Mouse (Mus musculus) E14TG2a.4 (cell line): ENCODE measurements around the gene Gm11114.
A peak's percentile ranks its signal among the peaks of the same experiment; 100 is the strongest.

ENCODE experiments used
- H3K27me3 ChIP-seq: 2 replicates; pipeline ENCODE4 v1.6.1; 2014; ENCODE audit warnings: low read length, control low read depth; ENCODE audit not compliant: insufficient read depth
- H3K36me3 ChIP-seq: 2 replicates; pipeline ENCODE4 v1.6.1; 2014; ENCODE audit warnings: low read length, control low read depth; ENCODE audit not compliant: insufficient read depth
- H3K4me1 ChIP-seq: replicated peaks from 2 replicates; pipeline ENCODE4 v1.6.1; 2014; ENCODE audit warnings: low read depth, low read length, control low read depth
- H3K4me3 ChIP-seq: replicated peaks from 2 replicates; pipeline ENCODE4 v1.5.1; 2014; ENCODE audit warnings: mild to moderate bottlenecking, low read length
- H3K9me3 ChIP-seq: 2 replicates; pipeline ENCODE4 v1.6.1; 2014; ENCODE audit warnings: low read length, control low read depth
- CTCF ChIP-seq: conservative IDR thresholded peaks from 2 replicates; pipeline ENCODE4 v1.5.1; 2014; ENCODE audit warnings: low read length
- NANOG ChIP-seq: IDR thresholded peaks from 2 replicates; pipeline ENCODE4 v1.6.1; 2014; ENCODE audit warnings: borderline replicate concordance, low read length, mixed read lengths
- POU5F1 ChIP-seq: IDR thresholded peaks from 2 replicates; pipeline ENCODE4 v1.6.1; 2014; ENCODE audit warnings: low read length, borderline replicate concordance

The Gm11114 gene

DNA sequence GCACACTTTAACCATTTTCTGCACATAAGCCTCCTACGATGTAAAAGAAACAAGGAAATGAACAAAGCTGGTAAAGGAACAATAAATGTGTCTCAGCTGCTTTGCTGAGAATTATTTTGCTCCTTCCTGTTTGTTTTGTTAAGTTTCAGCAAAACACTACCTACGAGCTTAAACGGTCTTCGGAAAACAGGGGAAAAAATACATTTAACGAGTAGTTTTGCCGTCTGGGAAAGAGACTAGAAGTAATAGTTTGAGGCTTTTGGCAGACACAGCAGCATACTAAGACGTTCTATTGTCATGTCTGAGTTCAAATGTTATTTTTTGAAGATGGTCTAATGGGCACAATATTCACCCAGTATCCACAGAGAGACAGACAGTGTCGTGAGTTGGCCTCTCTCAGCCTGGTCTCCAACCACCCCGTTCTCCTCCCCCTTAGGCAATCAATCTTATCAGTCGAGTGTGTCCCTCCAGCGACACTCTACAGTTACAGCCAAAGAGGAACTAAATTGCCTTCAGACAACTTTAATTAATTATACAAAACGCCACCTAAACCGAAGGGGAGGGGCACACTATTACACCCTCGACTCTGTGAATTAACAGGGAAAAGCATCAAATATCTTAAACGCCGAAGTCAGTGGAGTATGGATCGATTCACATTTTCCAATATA lies 12.8 kb downstream of the Gm11114 start:
- Histone ChIP-seq H3K4me1 (peaks cover 10% of the 10 kb centered on the region), H3K27me3 (peaks cover 57% of the 10 kb centered on the region), H3K4me3 (no peak overlapping the region), H3K9me3 (no peaks in the 10 kb centered on the region), H3K36me3 (no peaks in the 10 kb centered on the region)
- TF ChIP-seq NANOG: no peak
- no peak for TF ChIP-seq CTCF
- no peak for TF ChIP-seq POU5F1

DNA sequence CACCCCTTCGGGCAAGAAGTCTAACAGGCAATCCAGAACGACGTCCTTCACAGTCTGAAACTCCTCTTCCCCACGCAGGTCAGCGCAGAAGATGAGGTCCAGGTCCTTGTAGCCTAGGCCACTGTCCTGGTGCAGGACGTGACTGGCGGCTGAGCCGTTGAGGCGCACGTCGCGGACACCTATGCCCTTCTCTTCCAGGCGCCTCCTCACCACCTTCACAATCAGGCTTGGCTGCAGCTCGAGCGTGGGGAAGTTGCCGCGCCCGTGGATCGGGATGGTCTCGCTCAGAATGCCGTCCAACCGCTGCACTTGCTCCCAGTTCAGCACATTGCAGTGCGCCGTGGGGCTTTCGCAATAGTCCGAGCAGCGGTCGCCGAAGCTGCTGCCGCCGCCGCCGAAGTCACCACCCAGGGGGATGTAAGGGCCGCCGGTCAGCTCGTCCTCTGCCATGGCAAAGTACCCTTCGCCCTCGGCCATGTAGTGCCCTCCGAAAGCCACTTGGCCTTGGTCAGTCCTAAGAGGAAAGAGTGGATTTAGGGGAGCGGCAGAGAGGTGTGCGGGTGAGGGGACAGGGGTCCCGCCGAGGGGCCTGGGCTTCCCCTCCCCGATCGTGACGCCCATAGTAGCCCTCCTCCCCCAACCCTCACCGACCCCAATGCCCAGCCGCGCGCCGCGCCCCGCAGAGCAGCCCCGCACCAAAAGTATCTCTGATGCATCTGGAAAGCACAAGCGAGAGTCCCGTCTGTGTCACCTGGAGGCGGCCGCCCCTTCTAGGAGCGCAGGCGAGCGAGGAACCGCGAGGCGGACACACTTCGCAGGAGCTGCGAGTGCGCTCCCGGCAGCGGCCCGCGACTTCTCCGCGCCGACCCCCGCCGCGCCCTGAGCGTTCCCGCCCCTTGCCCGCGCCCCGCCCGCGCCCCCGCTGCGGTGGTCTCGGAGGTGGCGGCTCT lies 14.0 kb downstream of the Gm11114 start:
- peaks cover 57% of the 10 kb centered on the region for H3K27me3 ChIP-seq
- no peaks in the 10 kb centered on the region for H3K9me3 ChIP-seq
- peaks cover 10% of the 10 kb centered on the region for H3K4me1 ChIP-seq
- no peaks in the 10 kb centered on the region for H3K36me3 ChIP-seq
- TF ChIP-seq CTCF: no peak
- TF ChIP-seq POU5F1: no peak
- no peak for TF ChIP-seq NANOG
- H3K4me3 ChIP-seq: peak overlapping the region; percentile 82

DNA sequence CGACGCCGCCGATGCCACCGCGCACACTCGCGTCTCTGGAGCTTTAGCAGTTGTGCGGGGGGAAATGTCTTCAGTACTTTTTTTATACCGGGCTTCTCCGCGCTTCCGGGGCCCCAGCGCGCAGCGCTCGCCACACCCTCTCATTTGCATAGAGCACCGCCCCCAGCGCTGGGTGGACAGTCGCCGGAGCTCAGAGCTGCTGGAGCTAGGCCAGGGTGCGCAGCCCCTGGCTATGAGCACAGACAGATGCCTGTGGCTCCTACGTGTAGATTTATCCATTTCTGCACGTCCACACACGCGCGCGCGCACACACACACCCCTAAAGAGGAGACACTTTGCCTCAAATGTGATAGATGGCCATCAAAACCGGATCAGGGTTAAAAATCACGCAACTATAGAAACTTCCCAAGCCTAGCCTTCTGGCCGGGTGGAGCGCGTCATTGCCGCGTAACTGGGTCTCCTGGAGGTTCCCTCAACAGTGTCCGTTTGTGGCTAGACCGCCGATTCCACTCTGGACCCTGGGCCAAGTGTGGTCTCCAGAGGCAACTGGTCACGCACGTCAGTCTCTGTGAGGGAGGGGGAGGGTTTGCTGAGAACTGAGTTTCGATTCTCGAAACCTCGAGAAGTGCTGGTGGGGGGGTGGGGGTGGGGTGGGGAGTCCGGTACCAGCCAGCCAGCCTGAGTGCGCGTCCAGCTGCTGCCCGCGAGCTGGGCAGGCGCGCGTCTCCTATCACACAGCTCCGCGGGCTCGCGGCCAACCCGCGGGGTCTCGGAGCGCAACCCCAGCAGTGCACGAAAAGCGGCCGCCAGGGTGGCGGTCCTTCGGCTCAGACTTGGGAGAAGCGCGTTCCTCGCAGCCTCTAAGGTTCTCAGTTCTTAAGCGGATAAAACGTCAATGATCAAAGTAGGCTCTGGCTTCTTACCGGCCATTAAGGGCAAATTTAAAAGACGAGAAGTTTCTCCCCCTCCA lies 15.0 kb downstream of the Gm11114 start, which contains the start of gene Tent5a:
Tent5a (minus strand) TSS at position 107 of the 970 bp plus-strand sequence.
- H3K4me3 ChIP-seq: peak within 1 kb of the TSS; percentile 82
- H3K4me1 ChIP-seq: peaks cover 10% of the 10 kb centered on the region
- H3K27me3 ChIP-seq: peaks cover 57% of the 10 kb centered on the region
- H3K9me3 ChIP-seq: no peaks in the 10 kb centered on the region
- no peaks in the 10 kb centered on the region for H3K36me3 ChIP-seq
- no peak for TF ChIP-seq CTCF
- no peak for TF ChIP-seq NANOG
- no peak for TF ChIP-seq POU5F1

DNA sequence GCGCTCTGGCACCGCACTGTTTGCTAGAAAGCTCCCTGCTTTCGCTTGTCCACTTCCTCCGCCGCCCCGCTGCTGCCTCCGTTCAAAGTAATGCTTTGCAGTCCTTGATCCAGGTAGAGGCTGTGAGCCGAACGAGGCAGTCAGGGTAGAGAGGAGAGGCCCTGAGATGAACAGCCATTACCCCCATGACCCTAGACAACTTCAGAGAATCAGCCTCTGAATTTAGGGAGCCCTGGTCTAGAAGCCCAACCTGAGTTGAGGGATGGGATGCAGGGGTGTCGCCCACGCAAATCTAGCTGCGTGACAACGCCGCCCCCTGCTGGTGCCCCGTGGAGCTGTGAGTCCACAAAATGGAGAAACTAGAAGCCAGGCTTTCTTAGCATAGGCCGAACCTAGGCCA lies 15.7 kb downstream of the Gm11114 start:
- Histone ChIP-seq H3K27me3 (peaks cover 57% of the 10 kb centered on the region), H3K4me3 (peak overlapping the region; percentile 82), H3K36me3 (no peaks in the 10 kb centered on the region), H3K4me1 (peaks cover 10% of the 10 kb centered on the region), H3K9me3 (no peaks in the 10 kb centered on the region)
- TF ChIP-seq POU5F1: no peak
- peak; percentile 75 for TF ChIP-seq CTCF

DNA sequence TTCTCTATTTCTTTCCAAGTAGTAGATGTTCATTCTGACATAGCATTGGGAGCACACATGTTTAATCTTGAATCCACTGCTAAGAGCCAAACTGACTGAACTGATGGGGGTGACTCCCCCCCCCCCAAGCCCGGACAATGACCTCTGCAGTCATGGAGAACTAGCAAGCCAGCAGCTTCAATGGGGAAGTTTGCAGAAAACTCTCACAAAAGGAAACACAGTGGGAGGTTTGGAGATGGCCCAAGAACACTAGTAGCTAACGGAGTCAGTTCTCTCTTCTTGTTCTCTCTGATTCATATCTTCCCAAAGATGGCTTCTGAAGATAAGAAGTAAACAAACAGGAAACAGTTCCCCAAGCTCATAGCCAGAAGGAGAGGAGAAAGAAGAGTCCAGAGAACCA lies 18.9 kb downstream of the Gm11114 start:
- TF ChIP-seq NANOG: no peak
- no peak for TF ChIP-seq CTCF
- TF ChIP-seq POU5F1: no peak
- Histone ChIP-seq H3K4me1 (peaks cover 5% of the 10 kb centered on the region; the same call in 1 of the 2 replicates), H3K27me3 (peaks cover 28% of the 10 kb centered on the region), H3K4me3 (no peak overlapping the region), H3K9me3 (no peaks in the 10 kb centered on the region), H3K36me3 (no peaks in the 10 kb centered on the region)

DNA sequence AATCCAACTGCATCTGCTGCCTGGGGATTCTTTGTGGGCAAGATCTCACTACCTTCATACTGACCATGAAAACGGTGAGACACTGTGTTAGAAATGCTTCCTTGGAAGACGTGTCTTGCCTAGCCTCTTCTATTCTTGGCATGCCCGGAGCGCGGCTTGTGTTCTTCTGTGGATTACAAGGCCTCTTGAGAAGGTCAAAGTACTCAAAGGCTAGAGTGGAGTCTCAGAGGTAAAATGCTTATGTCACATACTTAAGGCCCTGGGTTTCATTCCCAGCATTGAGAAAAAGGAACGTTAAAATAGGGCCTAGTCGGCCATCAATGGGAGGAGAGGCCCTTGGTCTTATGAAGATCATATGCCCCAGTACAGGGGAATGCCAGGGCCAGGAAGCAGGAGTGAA lies 23.5 kb downstream of the Gm11114 start:
- no peak for TF ChIP-seq NANOG
- no peak for TF ChIP-seq CTCF
- no peak for TF ChIP-seq POU5F1
- no peaks in the 10 kb centered on the region for H3K27me3 ChIP-seq
- no peak overlapping the region for H3K4me3 ChIP-seq
- no peaks in the 10 kb centered on the region for H3K4me1 ChIP-seq
- H3K36me3 ChIP-seq: no peaks in the 10 kb centered on the region
- no peaks in the 10 kb centered on the region for H3K9me3 ChIP-seq

DNA sequence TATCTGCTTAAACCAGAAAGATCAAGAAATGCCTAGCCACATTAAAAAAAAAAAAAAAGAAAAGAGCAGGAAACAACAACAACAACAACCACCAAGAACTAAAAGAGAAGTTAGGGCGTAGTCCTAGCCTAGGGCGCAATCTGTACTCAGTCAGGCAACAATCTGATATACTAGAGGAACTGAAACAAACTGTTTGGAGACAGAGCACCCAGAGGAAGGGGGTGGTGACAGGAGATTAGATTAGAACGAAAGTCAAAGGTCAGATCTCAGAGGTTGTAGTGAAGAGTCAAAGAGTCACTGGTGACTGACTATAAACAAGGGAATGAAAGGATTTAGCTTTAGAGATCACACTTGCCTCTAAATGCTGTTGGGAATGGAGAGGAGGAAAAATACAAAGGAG lies 27.7 kb downstream of the Gm11114 start:
- H3K4me3 ChIP-seq: no peak overlapping the region
- H3K27me3 ChIP-seq: no peaks in the 10 kb centered on the region
- no peak for TF ChIP-seq POU5F1
- no peak for TF ChIP-seq NANOG
- no peak for TF ChIP-seq CTCF
- H3K9me3 ChIP-seq: no peaks in the 10 kb centered on the region
- H3K4me1 ChIP-seq: no peaks in the 10 kb centered on the region
- no peaks in the 10 kb centered on the region for H3K36me3 ChIP-seq
